Mouse (Mus musculus) adrenal gland, adult 8-10 months (tissue): ENCODE measurements around the gene Mettl22. TPM values are rescaled to one million over a fixed set of nuclear protein-coding genes. Genes with fewer than 3 reads are reported as not detected.

Source experiments
- DNase-seq: peaks from one replicate; pipeline ENCODE4 v3.0.0; 2022
- total RNA-seq, 4 experiments: library from RNA; stranded (reverse); gene quantifications; 2 replicates each; pipeline ENCODE4 v1.2.4; 2022

Mettl22 gene
- total RNA-seq: 10 to 100 TPM; 16.4 to 22.2 (median 19.1) TPM

DNA sequence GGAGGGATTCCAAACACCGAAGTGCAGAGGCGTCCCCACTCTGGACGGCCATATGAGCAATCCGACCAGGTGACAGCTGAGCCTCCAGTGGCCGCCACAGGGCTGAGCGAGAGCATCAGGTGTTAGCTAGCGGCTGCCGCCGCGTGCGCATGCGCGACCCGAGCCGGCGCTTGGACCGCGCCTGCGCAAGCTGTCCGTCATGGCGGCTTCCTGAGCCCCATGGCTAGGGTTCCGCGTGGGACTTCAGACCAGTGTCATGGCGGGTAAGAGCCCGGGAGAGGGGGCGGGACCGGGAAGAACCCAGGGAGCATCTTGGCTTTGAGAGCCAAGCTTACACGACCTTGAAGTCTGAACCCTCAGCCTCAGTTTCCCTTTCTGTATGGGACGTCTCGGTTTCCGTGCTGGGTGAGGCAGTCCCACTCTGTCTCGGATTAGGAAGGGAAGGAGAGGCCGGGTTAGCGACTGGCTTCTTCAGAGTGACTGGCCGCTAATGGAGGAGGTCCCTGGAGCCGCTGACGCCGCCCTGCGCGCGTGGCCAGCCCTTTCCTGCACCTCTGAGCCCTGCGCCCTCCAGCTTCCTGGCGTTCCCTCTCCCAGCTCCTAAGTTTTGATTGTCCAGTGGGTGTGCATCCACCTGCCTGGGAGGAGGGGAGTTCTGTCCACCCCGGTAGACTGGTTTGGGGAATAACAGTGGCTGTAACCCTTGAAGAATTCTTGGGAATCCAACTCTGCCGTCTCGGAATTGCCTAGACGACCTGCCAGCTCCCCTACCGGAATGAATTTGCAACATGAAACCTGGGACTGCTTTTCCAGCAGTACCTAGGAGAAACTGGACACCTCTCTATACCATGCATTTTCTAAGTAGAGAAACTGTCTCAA lies at the start of gene Mettl22:
TSS of gene Mettl22 (plus strand) at position 186 of the 879 bp plus-strand sequence.
- DNase-seq: peak; percentile 89

DNA sequence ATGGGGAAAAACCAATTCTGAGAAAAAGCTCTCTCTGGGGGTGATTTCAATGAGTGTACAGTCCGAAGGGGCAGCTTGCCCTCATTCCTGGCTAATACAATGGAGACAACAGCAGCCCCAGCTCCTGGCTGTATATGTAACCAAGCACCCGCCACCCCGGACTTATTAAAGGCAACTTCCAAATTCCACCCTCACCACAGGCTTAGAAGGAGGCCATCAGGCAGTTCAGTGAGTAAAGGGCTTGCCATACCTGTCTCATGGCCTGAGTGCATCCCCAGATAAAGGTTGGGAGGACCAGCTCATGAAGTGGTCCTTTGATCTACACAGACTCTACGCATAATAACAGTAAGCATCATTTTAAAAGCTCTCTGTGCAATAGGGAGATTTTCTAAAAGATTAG lies 49.7 kb upstream of the Mettl22 start:
- no peak for DNase-seq

DNA sequence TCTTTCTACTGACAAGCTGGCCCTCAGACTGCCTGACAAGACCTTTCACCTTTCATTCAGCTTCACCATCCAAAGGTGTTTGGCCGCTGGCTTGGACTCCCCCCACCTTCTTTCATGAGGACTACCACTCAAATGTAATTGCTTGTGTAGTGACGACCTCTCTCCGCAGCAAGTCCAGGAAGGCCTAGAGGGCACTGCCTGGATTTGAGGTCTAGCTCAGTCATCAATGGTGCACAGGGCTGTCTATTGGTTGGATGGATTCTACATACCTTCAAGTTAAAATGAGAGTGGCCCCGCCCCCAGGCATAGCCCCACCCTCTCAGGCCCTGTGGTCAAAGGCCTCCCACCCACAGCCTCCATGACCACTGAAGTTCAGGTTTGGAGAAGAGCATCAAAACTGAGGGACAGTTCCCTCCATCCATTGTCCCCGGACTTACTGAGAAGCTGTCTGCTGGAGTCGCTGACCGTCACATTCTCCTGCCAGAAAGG lies 46.9 kb upstream of the Mettl22 start:
- DNase-seq: no peak

DNA sequence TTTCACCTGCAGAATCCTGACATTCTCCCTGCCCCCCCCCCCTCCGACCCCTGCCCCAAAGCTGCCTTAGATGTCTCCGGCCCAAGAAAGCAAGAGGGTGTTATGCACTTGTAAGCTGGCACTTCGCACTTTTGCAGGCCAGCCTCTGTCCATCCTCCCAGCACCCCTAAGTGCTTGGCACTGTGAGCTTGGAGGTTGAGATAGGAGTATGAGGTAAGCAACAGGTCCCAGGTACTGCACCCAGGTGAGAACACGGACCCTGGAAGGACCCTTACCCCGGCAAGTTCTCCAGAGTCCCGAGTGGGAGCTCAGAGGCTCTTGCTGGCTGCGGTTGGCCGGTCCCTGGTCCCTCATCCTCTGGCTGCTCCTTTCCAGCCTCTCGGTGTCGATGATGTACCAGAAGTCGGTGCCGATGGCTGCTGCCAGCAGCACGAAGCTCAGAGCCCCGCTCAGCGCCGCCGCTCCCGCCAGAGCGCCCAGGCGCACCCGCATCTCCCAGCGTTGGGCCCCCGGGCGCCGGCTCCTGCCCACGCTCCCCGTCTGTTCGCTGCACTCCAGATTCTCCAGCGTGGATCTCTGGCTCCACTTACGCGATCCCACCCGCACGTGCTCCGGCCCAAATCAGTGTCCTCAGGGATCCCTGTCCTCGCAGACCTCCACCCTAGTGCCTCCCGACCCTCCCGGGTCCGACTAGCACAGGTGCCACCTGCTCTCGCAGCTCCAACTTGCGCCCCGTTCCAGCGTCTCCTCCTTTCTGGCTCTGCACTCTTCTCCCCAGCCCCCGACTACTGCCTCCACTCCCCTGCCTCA lies 46.2 kb upstream of the Mettl22 start:
- no peak for DNase-seq

DNA sequence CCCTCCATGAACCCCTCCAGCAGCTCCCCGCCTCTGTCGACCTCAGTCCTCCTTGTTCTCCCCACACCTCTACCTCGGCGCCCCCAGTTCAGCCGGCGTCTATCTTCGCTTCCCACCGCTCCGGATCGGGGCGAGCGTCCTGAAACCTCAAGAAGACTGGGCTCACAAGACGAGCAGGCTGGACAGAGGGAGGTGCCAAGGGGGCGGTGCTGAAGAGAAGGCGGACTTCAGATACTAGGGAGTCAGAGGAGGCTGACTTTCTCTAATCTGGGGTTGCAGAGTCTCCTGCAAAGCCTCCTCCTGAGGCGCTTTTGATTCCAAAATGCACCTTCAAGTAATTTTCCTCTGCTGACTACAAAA lies 45.6 kb upstream of the Mettl22 start, which contains the start of gene Tmem114:
TSS of gene Tmem114 (minus strand) at position 166 of the 360 bp plus-strand sequence.
- DNase-seq: peak; percentile 33

DNA sequence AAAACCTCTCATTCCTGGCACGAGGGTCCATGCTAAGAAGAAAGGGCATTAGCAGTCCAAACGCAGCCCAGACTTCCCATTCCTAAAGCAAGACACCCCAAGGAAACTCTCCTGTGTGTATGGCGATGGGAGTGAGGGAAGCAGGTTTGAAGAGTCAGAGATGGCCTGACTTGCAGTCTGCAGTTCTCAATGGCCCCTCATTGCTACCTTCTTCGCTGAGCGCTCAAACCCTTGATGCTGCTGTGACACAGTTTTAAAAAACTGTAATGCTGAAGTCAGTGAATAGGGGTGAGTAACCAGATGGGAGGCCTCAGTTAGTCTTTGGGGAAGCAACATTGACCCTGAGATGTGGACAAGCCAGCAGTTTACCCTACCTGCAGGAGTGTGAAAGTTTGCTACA lies 44.9 kb upstream of the Mettl22 start:
- no peak for DNase-seq

DNA sequence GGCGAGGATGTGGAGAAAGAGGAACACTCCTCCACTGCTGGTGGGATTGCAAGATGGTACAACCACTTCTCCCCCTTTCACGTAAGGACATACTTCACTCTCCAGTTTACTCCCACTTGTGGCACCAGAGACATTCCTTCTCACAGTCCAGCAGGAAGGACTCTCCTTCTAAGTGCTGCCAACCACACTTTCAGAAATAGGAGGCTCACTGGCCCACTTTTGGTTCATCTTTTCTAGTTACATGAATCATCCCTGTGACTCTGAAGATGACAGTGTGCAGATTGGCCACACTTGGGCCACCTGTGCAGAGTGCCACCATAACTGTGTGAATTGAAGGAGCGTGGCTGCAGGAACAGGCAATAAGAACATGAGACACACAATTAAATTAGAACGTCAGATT lies 41.1 kb upstream of the Mettl22 start:
- DNase-seq: no peak

DNA sequence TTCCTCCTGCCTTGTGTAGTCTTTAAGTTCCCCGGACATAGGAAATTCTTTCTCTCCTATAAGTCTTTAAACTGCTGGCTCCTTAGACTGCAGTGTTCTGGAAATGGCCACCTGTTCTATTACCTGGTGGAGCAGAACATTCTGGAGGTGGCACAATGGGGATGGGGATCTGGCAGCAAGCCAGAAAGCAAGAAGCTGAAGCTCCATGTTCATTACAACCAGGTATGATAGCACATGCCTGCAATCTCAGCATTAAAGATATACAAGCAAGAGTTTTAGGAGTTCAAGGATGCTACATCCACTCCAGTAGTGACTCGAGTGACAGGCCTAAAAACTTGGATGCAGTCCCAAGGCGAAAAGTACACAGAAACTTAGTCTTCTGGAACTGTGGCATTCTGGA lies 38.0 kb upstream of the Mettl22 start:
- DNase-seq: no peak

DNA sequence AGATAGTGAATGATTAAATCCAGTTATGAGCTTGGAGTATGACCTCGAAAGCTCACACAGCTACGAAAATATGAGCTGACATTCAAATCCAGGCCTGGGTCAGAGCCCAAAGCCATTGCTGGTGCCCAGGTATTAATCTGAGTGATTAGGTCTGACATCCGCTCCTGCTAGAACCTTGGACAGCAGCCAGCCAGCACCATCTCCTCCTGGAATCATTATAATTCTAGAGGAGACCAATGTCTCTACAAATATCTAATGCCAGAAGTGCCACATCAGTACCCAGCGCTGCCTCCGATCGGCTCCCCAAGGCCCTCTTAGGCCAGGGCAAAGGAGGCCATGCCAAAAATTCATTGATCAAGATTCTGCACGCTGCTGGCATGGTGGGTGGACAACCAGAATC lies 25.7 kb upstream of the Mettl22 start:
- no peak for DNase-seq

DNA sequence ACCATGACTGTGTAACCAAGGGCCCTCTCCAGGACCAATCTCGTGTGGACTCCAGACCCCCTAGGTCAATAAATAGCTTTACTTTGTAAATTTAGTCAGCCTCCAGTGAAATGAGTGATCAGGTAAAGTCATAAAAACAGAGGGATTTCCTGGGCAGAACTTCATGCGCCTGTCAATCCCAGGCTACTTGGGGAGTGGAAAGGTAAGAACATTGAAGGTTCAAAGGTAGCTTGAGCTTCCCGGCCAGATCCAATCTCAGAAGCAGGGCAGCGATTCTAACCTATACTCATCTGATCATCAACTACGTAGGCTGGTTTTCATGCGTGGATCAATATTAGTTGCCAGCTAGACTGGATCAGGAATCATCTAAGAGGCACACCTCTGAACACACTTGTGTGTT lies 24.3 kb upstream of the Mettl22 start:
- DNase-seq: no peak

DNA sequence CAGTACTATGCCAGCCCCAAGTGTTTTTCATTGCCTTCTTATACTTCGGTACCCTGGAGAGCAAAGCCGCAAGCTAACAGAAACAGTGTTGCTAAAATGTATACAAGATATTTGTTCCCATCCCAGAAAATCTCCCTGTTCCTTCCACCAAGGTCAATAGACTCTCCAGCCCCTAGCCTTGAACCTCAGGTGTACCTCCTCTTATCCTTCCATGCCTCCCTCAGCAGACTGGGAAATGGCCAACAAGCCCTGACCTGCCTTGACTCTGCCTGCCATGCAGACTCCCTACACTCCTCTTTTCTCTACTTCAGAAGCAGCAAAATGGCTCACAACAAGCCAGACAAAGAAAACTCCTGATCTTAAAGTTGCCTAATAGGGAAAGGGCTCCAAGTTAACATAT lies 17.3 kb upstream of the Mettl22 start:
- DNase-seq: no peak

DNA sequence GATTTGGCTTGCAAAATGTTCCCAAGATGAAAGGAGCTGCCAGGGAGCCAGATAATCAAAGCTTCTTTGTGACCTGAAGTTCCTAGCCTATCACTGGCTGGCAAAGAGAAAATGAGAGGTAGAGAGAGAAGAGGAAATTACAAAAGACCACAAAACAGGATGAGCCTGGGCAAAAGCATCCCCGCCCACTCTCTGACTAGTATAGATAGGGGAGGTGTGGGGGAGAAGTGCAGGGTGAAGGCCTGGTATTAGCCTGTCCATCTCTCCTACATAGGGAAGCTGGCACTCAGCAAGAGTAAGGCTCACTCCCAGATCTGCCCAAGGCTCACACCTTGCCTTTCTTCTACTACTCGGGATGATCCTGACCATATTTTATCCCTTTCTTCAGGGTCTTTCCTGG lies 15.4 kb upstream of the Mettl22 start:
- no peak for DNase-seq

DNA sequence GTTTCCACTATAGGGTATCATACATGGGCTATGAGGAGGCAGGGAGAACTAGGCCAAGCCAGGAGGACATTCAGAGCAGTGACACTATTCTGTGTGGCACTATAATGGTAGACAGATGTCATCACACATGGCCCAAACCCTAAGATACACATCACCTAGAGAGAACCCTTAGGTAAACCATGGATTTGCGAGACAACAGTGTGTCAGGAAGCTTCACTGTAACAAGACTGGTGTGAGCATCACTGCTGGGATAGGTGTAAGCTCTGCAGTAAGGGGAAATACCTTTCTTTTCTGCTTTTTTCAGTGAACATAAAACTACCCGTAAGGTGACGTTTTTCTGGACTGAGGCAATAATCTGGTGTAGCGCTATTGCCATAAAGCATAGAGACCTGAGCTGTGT lies 12.2 kb upstream of the Mettl22 start:
- no peak for DNase-seq

DNA sequence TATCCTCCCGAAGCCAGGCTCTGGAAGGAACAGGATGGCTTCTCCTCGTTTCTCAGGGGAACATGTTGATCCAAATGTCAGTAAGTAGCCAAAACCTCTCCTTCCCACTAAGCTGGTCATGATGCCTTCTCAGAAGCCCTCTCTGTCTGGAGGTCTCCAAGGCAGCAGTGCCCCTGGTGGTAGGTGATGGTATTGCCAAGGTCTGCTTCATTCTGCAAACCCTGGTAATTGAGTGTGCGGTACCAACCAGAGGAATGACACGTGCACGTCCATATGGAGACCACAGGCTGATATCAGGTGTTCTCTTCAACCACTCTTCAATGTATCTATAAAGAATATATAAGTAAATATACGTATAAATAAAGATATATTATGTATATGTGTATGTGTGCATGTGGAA lies 11.5 kb upstream of the Mettl22 start:
- DNase-seq: peak; percentile 13

DNA sequence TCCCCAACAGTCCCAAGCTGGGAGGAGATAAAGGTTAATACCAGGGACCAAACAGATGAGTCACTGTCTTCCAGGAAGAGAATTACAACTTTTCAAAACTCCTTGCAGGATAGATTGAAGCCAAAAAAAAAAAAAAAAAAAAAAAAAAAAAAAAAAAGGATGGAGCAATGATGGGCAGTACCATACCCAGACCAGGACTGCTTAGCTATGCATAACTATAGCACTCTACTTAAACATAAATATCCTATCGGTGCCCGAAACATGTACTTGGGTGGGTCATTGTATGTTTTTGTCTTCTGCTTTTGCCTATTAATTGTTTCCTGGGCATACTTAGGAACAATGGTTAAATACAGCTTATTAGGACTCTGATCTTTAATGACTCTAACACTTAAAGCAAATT lies 456 bp upstream of the Mettl22 start:
- no peak for DNase-seq

DNA sequence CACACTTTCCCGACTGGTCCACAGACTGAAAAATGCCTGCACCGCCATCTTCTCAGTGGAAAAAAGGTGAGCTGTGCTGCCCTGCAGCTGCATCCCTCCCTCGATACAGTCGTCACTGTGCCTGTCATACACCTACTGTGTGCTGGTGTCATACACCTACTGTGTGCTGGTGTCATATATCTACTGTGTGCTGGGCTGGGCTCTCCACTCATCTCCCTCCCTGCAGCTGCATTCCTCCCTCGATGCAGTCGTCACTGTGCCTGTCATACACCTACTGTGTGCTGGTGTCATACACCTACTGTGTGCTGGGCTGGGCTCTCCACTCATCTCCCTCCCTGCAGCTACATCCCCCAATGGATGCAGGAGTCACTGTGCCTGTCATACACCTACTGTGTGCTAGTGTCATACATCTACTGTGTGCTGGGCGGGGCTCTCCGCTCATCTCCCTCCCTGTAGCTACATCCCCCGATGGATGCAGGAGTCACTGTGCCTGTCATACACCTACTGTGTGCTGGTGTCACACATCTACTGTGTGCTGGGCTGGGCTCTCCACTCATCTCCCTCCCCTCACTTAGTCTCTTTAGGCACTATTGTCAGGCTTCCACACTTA lies 16.9 kb downstream of the Mettl22 start:
- no peak for DNase-seq

DNA sequence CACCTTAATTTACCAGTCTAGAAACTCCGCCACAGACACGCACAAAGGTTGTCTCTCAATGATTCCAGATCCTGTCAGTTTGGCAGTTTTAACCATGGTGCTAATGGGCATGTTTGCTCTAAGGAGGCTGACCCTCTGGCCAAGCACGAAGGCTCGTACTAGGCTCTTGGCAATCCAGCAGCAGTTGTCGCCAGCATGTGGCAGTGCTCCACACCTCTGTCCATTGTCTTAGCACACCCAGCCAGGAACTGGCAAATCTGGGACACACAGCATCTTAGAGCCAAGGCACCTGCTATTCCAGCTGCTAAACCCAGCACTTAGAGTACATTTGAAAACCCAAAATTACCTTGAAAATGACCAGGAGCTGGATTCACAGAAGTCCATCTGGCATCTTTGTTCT lies 18.8 kb downstream of the Mettl22 start:
- no peak for DNase-seq

DNA sequence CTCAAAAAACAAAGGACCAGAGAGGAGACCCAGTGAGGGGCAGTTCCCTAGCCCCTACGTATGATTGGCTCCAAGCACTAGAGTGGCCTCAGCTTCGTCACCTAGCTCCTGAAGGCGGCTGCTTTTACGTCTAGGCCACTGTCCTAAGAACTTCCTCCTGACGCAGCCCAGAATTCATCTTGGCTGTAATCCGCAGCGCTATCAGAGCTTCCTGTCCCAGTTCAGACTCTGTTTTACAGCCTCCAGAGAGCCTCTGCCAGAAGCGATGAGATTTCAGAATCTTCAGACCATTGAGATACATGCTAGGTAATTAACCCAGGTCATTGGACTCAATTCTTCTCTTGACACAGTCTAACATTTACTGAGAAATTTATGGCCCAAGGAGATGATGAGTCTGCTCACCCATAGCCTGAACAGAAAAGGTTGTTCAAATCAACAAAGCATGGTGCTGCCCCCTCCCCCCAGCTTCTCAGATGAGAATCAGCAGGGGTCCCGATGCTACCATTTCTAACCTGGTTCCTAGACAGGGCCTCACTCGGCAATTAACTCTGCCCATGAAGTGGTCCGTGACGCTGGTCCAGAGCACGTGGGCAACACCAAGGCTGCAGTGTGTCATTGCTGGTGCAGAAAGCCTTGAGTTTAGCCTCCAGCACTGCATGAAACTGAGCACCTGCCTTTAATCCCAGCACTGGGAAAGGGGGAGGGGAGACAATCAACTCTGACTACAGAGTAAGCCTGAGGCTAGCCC lies 21.3 kb downstream of the Mettl22 start:
- peak; percentile 46 for DNase-seq

DNA sequence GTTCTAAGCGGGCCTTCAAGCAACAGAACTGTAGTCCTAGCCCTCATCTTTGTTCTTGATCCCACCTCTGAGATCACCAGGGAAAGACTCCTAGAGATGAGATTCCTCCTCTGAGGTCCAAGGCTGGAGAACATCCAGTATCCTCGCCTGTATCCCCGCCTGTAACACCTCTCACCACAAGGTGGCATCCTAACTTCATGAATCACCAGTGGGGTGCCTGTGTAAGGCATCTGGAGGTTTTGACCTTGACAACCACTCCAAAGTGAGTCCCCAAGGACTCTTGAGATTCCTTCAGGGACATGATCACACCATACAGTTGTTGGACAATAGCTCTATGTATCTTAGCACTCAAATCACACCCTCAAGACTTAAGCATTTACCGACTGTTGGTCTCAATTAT lies 23.7 kb downstream of the Mettl22 start:
- peak; percentile 51 for DNase-seq

DNA sequence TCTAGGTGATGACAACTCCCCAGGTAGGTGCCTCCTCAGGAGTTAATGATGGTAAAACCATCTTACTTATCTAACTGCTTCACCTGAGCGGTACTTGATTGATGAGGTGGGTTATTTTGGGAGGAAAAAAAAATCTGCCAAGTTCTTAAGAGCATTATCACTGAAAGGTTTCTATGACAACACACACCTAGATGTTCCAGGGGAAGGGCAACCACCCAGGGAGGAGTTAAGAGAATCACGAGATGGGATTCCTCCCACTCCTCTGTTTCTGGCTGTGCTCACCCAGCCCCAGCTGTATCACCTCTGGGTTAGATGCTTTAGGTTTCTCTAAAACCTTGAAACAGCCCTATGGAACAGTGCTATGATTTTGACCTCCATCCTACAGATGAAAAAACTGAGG lies 26.4 kb downstream of the Mettl22 start:
- no peak for DNase-seq

DNA sequence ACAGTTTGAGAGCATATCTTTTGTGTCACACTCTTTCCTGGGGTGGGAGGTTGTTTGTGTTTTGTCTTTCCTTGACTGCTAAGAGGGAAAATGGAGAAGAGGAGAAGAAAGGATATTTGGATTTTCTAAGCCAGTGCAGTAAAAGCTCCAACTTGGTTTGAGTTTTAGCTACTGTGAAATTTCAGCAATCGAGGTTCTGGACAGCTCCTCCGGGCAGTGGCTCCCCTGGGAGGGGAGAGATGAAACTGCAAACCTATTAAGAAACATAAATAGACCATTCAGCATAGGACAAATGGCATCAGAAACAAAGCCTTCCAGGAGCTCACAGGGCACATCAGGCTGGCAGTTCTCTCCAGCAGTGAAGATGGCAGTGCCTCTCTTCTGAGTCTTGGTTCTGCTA lies 33.7 kb downstream of the Mettl22 start:
- no peak for DNase-seq

DNA sequence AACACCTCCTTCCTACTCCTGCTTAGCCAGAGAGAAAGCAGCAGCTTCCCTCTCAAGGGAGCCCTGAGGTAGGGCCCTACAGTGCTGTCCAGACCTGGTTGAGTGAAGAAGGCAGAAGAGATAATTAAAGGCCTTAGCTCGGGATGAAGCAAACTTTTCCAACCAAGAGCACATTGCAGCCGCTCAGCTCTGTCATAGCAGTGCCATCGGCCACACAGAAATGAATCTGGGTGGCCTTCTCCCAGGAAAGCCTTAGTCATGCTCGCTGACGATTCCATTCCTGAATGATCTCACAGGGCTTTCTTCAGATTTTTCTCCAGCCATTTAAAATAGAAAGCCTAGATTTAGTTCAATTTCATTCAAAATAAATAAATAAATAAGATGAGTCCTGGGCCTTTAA lies 39.3 kb downstream of the Mettl22 start:
- no peak for DNase-seq
